Mouse (Mus musculus) megakaryocyte, embryonic 14.5 days (primary cell): Measurements from ENCODE around the gene Vmn1r48. TPM values are rescaled to one million over a fixed set of nuclear protein-coding genes. Genes with fewer than 3 reads are reported as not detected.
"Not testable (repeated sequence)": the region's sequence is repeated elsewhere in the genome, so short reads cannot be mapped to it uniquely, and the experiment has no call there.

Experiments used
- H3K27me3 ChIP-seq: replicated peaks from 2 replicates; pipeline ENCODE3; 2012; ENCODE audit warnings: inconsistent platforms
- H3K36me3 ChIP-seq: replicated peaks from 2 replicates; pipeline ENCODE3; 2012; ENCODE audit warnings: low read length, inconsistent platforms, mixed read lengths
- H3K4me1 ChIP-seq: 2 replicates; pipeline ENCODE4 v1.6.1; 2012; ENCODE audit warnings: inconsistent platforms
- H3K4me3 ChIP-seq: replicated peaks from 2 replicates; pipeline ENCODE3; 2012; ENCODE audit warnings: moderate library complexity, mild to moderate bottlenecking, inconsistent platforms
- H3K9me3 ChIP-seq: 2 replicates; pipeline ENCODE4 v1.6.1; 2012; ENCODE audit warnings: inconsistent platforms
- GATA1 ChIP-seq: IDR thresholded peaks from 3 replicates; pipeline ENCODE4 v1.6.1; 2012; ENCODE audit warnings: mixed read lengths, low read length, inconsistent platforms, borderline replicate concordance
- polyA plus RNA-seq: library from polyadenylated mRNA; stranded (reverse); fragments of >175 nt; gene quantifications from 2 replicates; pipeline ENCODE4 v1.2.3, GENCODE M21; 2012; ENCODE audit warnings: low replicate concordance; ENCODE audit not compliant: insufficient read depth

Vmn1r48 gene
- polyA plus RNA-seq = not detected in 2 replicates

DNA sequence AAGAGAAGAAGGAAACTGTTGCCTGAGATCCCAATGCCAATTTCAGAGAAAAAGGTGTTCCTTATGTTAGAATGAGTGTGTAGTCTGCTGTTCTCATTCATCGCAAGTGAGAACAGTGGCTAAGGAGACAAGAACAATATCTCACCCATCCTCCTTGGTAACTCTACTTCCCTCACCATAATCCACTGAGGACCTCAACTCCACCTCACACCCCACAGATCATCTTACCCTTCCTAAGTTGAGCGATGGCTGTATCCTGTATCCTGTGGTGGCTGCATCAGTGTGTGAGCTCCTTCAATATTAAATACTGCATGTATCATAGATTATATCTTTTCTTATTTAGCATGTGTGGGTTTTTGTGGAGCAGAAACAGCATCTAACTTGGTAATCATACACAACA, at the start of gene Vmn1r48:
TSS of gene Vmn1r48 (minus strand) at position 101 of the 400 bp plus-strand sequence.
- H3K27me3 ChIP-seq, H3K4me1 ChIP-seq, H3K9me3 ChIP-seq, H3K36me3 ChIP-seq, H3K4me3 ChIP-seq: not testable (repeated sequence)

DNA sequence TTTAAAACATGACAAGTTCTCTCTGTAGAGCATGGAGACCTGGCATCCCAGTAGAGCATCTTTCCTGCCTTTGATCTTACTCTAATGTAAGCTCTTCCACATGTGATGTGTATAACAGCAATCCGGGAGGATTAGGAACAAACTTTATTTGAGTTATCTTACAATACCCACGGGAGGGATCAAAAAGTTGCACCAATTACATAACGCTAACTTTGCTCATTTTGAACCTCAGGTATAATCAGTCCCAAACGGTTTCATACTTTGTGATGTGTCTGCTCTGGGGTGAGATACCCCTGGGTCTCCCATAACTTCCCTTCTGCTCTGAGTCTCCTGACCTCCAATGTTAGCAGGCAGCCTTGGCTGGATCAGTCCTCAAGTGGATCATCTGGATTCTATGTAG, 41.8 kb upstream of the Vmn1r48 start, which contains the start of gene Vmn1r49:
TSS of gene Vmn1r49 (minus strand) at position 101 of the 400 bp plus-strand sequence.
- H3K36me3 ChIP-seq = no peaks in the 10 kb centered on the region
- H3K9me3 ChIP-seq = peaks cover 8% of the 10 kb centered on the region; the same call in 1 of the 2 replicates
- no peaks in the 10 kb centered on the region for H3K4me1 ChIP-seq
- no peaks in the 10 kb centered on the region for H3K27me3 ChIP-seq
- no peak for TF ChIP-seq GATA1
- H3K4me3 ChIP-seq = no peak within 1 kb of the TSS

DNA sequence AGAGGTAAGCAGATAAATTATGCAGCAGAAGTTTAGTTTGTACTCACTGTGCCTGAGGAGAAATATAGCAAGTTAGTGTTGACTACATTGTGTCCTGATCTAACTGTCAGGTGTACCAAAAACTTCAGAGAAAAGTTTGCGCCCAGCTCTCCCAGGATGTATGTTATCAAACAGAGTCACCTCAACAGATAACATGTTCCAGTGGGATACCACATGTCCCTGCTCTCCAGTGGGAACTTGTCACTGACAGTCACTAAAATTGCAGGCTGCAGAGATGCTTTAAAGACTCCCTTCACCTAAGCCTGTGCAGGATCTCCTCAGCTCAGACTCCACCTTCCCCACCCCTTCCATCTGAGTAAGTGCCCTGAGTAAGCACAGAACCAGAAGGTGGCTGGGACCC, 20.8 kb downstream of the Vmn1r48 start, which contains the start of gene Vmn1r47:
TSS of gene Vmn1r47 (plus strand) at position 301 of the 400 bp plus-strand sequence.
- H3K9me3 ChIP-seq, H3K36me3 ChIP-seq, H3K4me3 ChIP-seq, H3K27me3 ChIP-seq, H3K4me1 ChIP-seq: not testable (repeated sequence)

DNA sequence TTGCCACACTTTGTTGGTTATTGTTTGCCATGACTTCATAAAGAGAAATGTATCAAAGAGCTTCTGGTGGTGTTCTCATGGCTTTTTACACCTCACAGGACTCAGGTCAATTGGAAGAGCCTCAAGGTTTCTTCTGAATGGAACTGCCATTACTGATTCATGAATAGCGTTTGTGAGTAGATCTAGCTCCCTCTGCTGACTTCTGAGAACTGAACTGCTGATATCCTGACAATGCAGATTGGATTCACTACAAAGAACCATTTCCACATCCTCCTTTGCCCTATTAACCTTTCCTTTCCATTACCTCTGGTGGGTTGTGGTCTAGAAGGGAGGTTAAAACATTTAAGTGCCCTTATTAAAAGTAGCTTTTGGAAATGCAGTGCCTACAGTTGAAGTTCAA, 50.7 kb downstream of the Vmn1r48 start:
- no peaks in the 10 kb centered on the region for H3K27me3 ChIP-seq
- peaks cover 5% of the 10 kb centered on the region; the same call in 1 of the 2 replicates for H3K9me3 ChIP-seq
- H3K36me3 ChIP-seq = no peaks in the 10 kb centered on the region
- H3K4me3 ChIP-seq = no peak overlapping the region
- H3K4me1 ChIP-seq = no peaks in the 10 kb centered on the region
- TF ChIP-seq GATA1 = no peak

Other genes with a start within 250 kb of the Vmn1r48 start
- gene Vmn1r42, start 160.4 kb downstream of the Vmn1r48 start, polyA plus RNA-seq = not detected in 2 replicates
- gene Vmn1r43, start 160.4 kb downstream of the Vmn1r48 start, polyA plus RNA-seq = not detected in 2 replicates
- not detected in 2 replicates for gene Vmn1r44, start 153.2 kb downstream of the Vmn1r48 start, polyA plus RNA-seq
- not detected in 2 replicates for gene Vmn1r45, start 96.2 kb downstream of the Vmn1r48 start, polyA plus RNA-seq
- not detected in 2 replicates for gene Vmn1r46, start 67.5 kb downstream of the Vmn1r48 start, polyA plus RNA-seq
- gene Vmn1r47, start 20.7 kb downstream of the Vmn1r48 start, polyA plus RNA-seq = not detected in 2 replicates
- not detected in 2 replicates for gene Vmn1r49, start 41.7 kb upstream of the Vmn1r48 start, polyA plus RNA-seq
- not detected in 2 replicates for gene Vmn1r50, start 64.6 kb upstream of the Vmn1r48 start, polyA plus RNA-seq
- 0.03 TPM in 1 of 2 replicates, not detected in the other for gene Vmn1r51, start 85.8 kb upstream of the Vmn1r48 start, polyA plus RNA-seq
- not detected in 2 replicates for gene Vmn1r52, start 138.0 kb upstream of the Vmn1r48 start, polyA plus RNA-seq
- not detected in 2 replicates for gene V1ra8, start 166.0 kb upstream of the Vmn1r48 start, polyA plus RNA-seq
- not detected in 2 replicates for gene Vmn1r53, start 187.6 kb upstream of the Vmn1r48 start, polyA plus RNA-seq
- not detected in 2 replicates for gene Vmn1r54, start 209.5 kb upstream of the Vmn1r48 start, polyA plus RNA-seq